Mouse (Mus musculus) limb, embryonic 13.5 days (tissue): ENCODE data around the gene Rsrc1. TPM values are rescaled to one million over a fixed set of nuclear protein-coding genes. Genes with fewer than 3 reads are reported as not detected.
"Not testable (repeated sequence)": the region's sequence is repeated elsewhere in the genome, so short reads cannot be mapped to it uniquely, and the experiment has no call there.

ENCODE experiments used
- ATAC-seq: fragments of 200-750 bp; cut with Nextera tagmentation; 2 replicates; pipeline ENCODE4 v1.8.0; 2017; ENCODE audit warnings: low read depth, moderate number of reproducible peaks, moderate TSS enrichment; ENCODE audit not compliant: low FRiP score
- H3K27ac ChIP-seq: fragments of 300-500 bp; sonication (generic); 2 replicates; pipeline ENCODE4 v1.5.1; 2015; ENCODE audit warnings: inconsistent platforms, mild to moderate bottlenecking, moderate library complexity
- H3K27me3 ChIP-seq: fragments of 300-500 bp; sonication (generic); 2 replicates; pipeline ENCODE4 v1.6.1; 2015; ENCODE audit warnings: mild to moderate bottlenecking, inconsistent platforms
- H3K36me3 ChIP-seq: fragments of 300-500 bp; sonication (generic); 2 replicates; pipeline ENCODE4 v1.6.1; 2015; ENCODE audit warnings: inconsistent platforms, mild to moderate bottlenecking, moderate library complexity
- H3K4me1 ChIP-seq: fragments of 300-500 bp; sonication (generic); 2 replicates; pipeline ENCODE4 v1.6.1; 2015; ENCODE audit warnings: inconsistent platforms
- H3K4me2 ChIP-seq: fragments of 300-500 bp; sonication (generic); replicated peaks from 2 replicates; pipeline ENCODE4 v1.6.1; 2015; ENCODE audit warnings: inconsistent platforms, mild to moderate bottlenecking, moderate library complexity
- H3K4me3 ChIP-seq: fragments of 300-500 bp; sonication (generic); 2 replicates; pipeline ENCODE4 v1.5.1; 2015; ENCODE audit warnings: moderate library complexity, mild to moderate bottlenecking, inconsistent platforms
- H3K9ac ChIP-seq: fragments of 300-500 bp; sonication (generic); 2 replicates; pipeline ENCODE4 v1.6.1; 2015; ENCODE audit warnings: mild to moderate bottlenecking, inconsistent platforms
- H3K9me3 ChIP-seq: fragments of 300-500 bp; sonication (generic); 2 replicates; pipeline ENCODE4 v1.6.1; 2016; ENCODE audit warnings: inconsistent platforms
- WGBS: fragments of 180-500 bp; shearing (Covaris S2); methylation state at CpG from one replicate; pipeline ENCODE4 v1.1.7; 2015; 5-methylcytosine and 5-hydroxymethylcytosine counted together
- polyA plus RNA-seq: library from polyadenylated mRNA; unstranded; fragments of >200 nt; fragmentation: Nextera tagmentation; extraction: Ambion mirVana; gene quantifications from 2 replicates; pipeline ENCODE4 v1.2.1, GENCODE M21; 2015

Gene Rsrc1
- polyA plus RNA-seq, 1 experiment from 2014 or later: 46.7 TPM

DNA sequence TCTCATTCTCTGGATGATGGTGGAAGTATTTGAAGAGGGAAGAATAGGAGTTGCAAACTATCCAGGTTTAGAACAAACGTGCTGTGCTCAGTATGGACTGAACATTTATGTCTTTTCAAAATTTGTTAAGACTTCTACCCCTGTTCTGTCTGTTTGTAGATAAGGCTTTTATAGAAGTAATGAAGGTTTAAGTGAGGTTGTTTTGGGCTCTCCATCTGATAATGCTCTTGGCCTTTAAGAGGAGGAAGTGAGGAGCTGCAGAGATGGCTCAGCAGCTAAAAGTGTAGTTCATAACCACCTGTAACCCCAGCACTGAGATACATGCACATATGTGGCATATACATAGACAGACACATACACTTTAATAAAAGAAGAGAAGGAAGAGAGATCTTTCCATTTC, 15.6 kb downstream of the Rsrc1 start:
- Histone ChIP-seq H3K9me3 (no peaks in the 10 kb centered on the region), H3K9ac (no peak overlapping the region), H3K27ac (no peak overlapping the region), H3K27me3 (no peaks in the 10 kb centered on the region), H3K4me1 (no peaks in the 10 kb centered on the region), H3K4me2 (no peak overlapping the region), H3K36me3 (peaks cover 32% of the 10 kb centered on the region), H3K4me3 (no peak overlapping the region)
- no peak for ATAC-seq
- 100% methylated on average over 1 of the region's 1 CpGs for WGBS

- Histone ChIP-seq H3K4me1 (no peaks in the 10 kb centered on the region), H3K9me3 (peaks cover 3% of the 10 kb centered on the region; the same call in 1 of the 2 replicates), H3K4me2 (no peak overlapping the region), H3K27ac (no peak overlapping the region), H3K36me3 (peaks cover 6% of the 10 kb centered on the region; the same call in 1 of the 2 replicates), H3K9ac (no peak overlapping the region), H3K27me3 (no peaks in the 10 kb centered on the region), H3K4me3 (no peak overlapping the region)
- no peak for ATAC-seq
- WGBS: 25% methylated on average over 6 of the region's 6 CpGs
Observed at GRCm38 (mm10) chr3:67036387-67037062, 55.3 kb downstream of the Rsrc1 start.

GRCm38 (mm10) chr3:67059755-67060154, 78.6 kb downstream of the Rsrc1 start:
- H3K9me3 ChIP-seq: peaks cover 4% of the 10 kb centered on the region; the same call in 1 of the 2 replicates
- H3K27ac ChIP-seq: no peak overlapping the region
- H3K4me2 ChIP-seq: no peak overlapping the region
- H3K9ac ChIP-seq: no peak overlapping the region
- no peak for ATAC-seq
- no peak overlapping the region for H3K4me3 ChIP-seq
- H3K27me3 ChIP-seq: no peaks in the 10 kb centered on the region
- H3K36me3 ChIP-seq: peaks cover 7% of the 10 kb centered on the region
- H3K4me1 ChIP-seq: no peaks in the 10 kb centered on the region
- WGBS: 90% methylated on average over 2 of the region's 2 CpGs

GRCm38 (mm10) chr3:67070575-67071488, 89.6 kb downstream of the Rsrc1 start:
- no peak overlapping the region for H3K27ac ChIP-seq
- no peak overlapping the region for H3K9ac ChIP-seq
- peaks cover 8% of the 10 kb centered on the region; the same call in 1 of the 2 replicates for H3K4me1 ChIP-seq
- H3K9me3 ChIP-seq: no peaks in the 10 kb centered on the region
- peak; percentile 75 for ATAC-seq
- WGBS: 13% methylated on average over 11 of the region's 11 CpGs
- peaks cover 14% of the 10 kb centered on the region for H3K27me3 ChIP-seq
- H3K36me3 ChIP-seq: no peaks in the 10 kb centered on the region
- no peak overlapping the region for H3K4me3 ChIP-seq
- H3K4me2 ChIP-seq: no peak overlapping the region

DNA sequence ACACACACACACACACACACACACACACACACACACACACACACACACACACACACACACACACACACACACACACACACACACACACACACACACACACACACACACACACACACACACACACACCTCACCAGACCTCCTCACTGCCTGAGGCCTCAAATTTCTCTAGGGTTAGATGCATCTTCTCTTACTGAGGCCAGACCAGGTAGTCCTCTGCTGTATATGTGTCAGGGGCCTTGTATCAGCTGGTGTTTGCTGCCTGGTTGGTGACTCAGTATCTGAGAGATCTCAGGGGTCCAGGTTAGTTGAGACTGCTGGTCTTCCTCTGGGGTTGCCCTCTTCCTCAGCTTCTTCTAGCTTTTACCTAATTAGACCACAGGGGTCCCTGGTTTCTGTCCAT, 92.5 kb downstream of the Rsrc1 start:
- not testable (repeated sequence) for H3K9ac ChIP-seq, H3K4me3 ChIP-seq, H3K9me3 ChIP-seq, H3K27me3 ChIP-seq, H3K36me3 ChIP-seq, H3K27ac ChIP-seq, H3K4me2 ChIP-seq, H3K4me1 ChIP-seq
- ATAC-seq: 0 out of 2 replicates have a peak, but pooled peaks have one; percentile 33

DNA sequence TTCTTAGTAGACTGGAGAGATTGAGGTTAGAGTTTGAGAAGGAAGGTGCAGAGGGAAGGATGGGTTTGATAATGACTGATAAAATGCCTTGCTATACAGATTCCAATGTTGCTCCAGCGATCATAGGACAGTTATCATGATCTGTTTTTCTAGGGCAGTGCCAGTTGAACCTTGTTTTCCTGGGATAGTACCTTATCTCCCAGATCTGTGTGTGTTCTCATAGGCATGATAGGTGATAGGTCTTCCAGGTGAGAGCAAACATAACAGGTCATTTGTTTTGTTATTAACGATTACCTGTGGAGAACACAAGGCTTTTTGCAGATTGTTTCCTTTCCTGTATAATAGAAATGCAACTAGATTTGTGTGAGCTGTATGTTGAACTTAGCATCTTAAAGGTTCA, 94.3 kb downstream of the Rsrc1 start:
- Histone ChIP-seq H3K9ac (no peak overlapping the region), H3K9me3 (peaks cover 3% of the 10 kb centered on the region; the same call in 1 of the 2 replicates), H3K36me3 (no peaks in the 10 kb centered on the region), H3K27me3 (no peaks in the 10 kb centered on the region; the same call in 1 of the 2 replicates), H3K4me3 (no peak overlapping the region), H3K4me2 (no peak overlapping the region), H3K27ac (no peak overlapping the region), H3K4me1 (peaks cover 8% of the 10 kb centered on the region; the same call in 1 of the 2 replicates)
- WGBS: 89% methylated on average over 2 of the region's 2 CpGs
- no peak for ATAC-seq

GRCm38 (mm10) chr3:67084742-67085141, 103.6 kb downstream of the Rsrc1 start:
- no peak overlapping the region for H3K9ac ChIP-seq
- H3K4me2 ChIP-seq: no peak overlapping the region
- H3K9me3 ChIP-seq: no peaks in the 10 kb centered on the region
- 81% methylated on average over 1 of the region's 1 CpGs for WGBS
- no peak overlapping the region for H3K4me3 ChIP-seq
- no peaks in the 10 kb centered on the region for H3K4me1 ChIP-seq
- H3K27ac ChIP-seq: no peak overlapping the region
- H3K27me3 ChIP-seq: no peaks in the 10 kb centered on the region
- no peak for ATAC-seq
- H3K36me3 ChIP-seq: no peaks in the 10 kb centered on the region

- no peak for ATAC-seq
- no peak overlapping the region for H3K27ac ChIP-seq
- H3K4me3 ChIP-seq: no peak overlapping the region
- H3K4me1 ChIP-seq: no peaks in the 10 kb centered on the region
- no peak overlapping the region for H3K9ac ChIP-seq
- 91% methylated on average over 3 of the region's 3 CpGs for WGBS
- H3K9me3 ChIP-seq: no peaks in the 10 kb centered on the region
- no peaks in the 10 kb centered on the region for H3K36me3 ChIP-seq
- no peak overlapping the region for H3K4me2 ChIP-seq
- H3K27me3 ChIP-seq: no peaks in the 10 kb centered on the region
Observed at GRCm38 (mm10) chr3:67108428-67108827, 127.2 kb downstream of the Rsrc1 start.

GRCm38 (mm10) chr3:67116317-67116716, 135.1 kb downstream of the Rsrc1 start:
- H3K4me1 ChIP-seq: no peaks in the 10 kb centered on the region
- no peaks in the 10 kb centered on the region for H3K27me3 ChIP-seq
- H3K4me2 ChIP-seq: no peak overlapping the region
- no peaks in the 10 kb centered on the region for H3K9me3 ChIP-seq
- 88% methylated on average over 4 of the region's 4 CpGs for WGBS
- no peak overlapping the region for H3K27ac ChIP-seq
- no peaks in the 10 kb centered on the region for H3K36me3 ChIP-seq
- ATAC-seq: no peak
- no peak overlapping the region for H3K4me3 ChIP-seq
- H3K9ac ChIP-seq: no peak overlapping the region

- no peak for ATAC-seq
- no peak overlapping the region for H3K4me2 ChIP-seq
- 75% methylated on average over 3 of the region's 3 CpGs for WGBS
- H3K27ac ChIP-seq: no peak overlapping the region
- no peaks in the 10 kb centered on the region for H3K4me1 ChIP-seq
- H3K9me3 ChIP-seq: peaks cover 17% of the 10 kb centered on the region
- H3K27me3 ChIP-seq: no peaks in the 10 kb centered on the region
- no peak overlapping the region for H3K4me3 ChIP-seq
- no peak overlapping the region for H3K9ac ChIP-seq
- H3K36me3 ChIP-seq: 0 out of 2 replicates have a peak, but pooled peaks cover 4% of the 10 kb centered on the region
Observed at GRCm38 (mm10) chr3:67132521-67132920, 151.3 kb downstream of the Rsrc1 start.

- H3K4me1 ChIP-seq: no peaks in the 10 kb centered on the region
- H3K36me3 ChIP-seq: no peaks in the 10 kb centered on the region
- H3K27ac ChIP-seq: no peak overlapping the region
- no peak overlapping the region for H3K4me2 ChIP-seq
- no peak for ATAC-seq
- no peaks in the 10 kb centered on the region for H3K27me3 ChIP-seq
- no peak overlapping the region for H3K4me3 ChIP-seq
- H3K9me3 ChIP-seq: no peaks in the 10 kb centered on the region
- H3K9ac ChIP-seq: no peak overlapping the region
- WGBS: 84% methylated on average over 2 of the region's 2 CpGs
Observed at GRCm38 (mm10) chr3:67135749-67136375, 154.7 kb downstream of the Rsrc1 start.

GRCm38 (mm10) chr3:67144952-67145351, 163.8 kb downstream of the Rsrc1 start:
- Histone ChIP-seq H3K27me3 (no peaks in the 10 kb centered on the region), H3K9ac (no peak overlapping the region), H3K36me3 (peaks cover 4% of the 10 kb centered on the region; the same call in 1 of the 2 replicates), H3K9me3 (peaks cover 3% of the 10 kb centered on the region; the same call in 1 of the 2 replicates), H3K4me3 (no peak overlapping the region), H3K4me2 (no peak overlapping the region), H3K4me1 (no peaks in the 10 kb centered on the region), H3K27ac (no peak overlapping the region)
- 88% methylated on average over 2 of the region's 2 CpGs for WGBS
- ATAC-seq: no peak
